15 mouse cellular contexts compared by ENCODE assay signal in genomic region chr9:110044373-110044772, GRCm38 (mm10).
DNase-seq lines count a peak whose midpoint lies in the region.
"Had no signal": no experiment of that assay in that cellular context is flagged by ENCODE, and none has a peak within 500 bp of the region (broad histone marks: within the 10 kb centered on the region; RNA-seq: fewer than 3 reads in every experiment).

No protein-coding gene starts in this region.

- DNase-seq in heart, adult 11 months: peak; percentile 34
- DNase-seq in heart, postnatal 36 days: no peak
- peak; percentile 68 for DNase-seq in right cerebral cortex, adult 18-20 months
- DNase-seq in right cerebral cortex, postnatal 14 days: no peak
- peak; percentile 41 for DNase-seq in adipocyte (ENCODE audit: low spot score)
- DNase-seq in telencephalon, adult 2 months (ENCODE audit: low read depth, low spot score): peak; percentile 67
- no peak for DNase-seq in kidney, postnatal 10 days
- DNase-seq: adrenal gland, adult 8-10 months; adrenal gland, postnatal 36 days; cerebellum, adult 11-12 months; cerebellum, adult 9-10 months; cerebellum, postnatal 25 days; gastrocnemius, postnatal 36 days; heart, adult 18-20 months; heart, postnatal 10 days had no signal

- intact Hi-C loops in heart, postnatal 36 days (cut with DNase I): no loop called here

Comparison
In these comparisons a context has a peak if more than half of its experiments do, and no peak if none do; other contexts are left out.
1. DNase-seq: peak in heart, adult 11 months (single experiment), right cerebral cortex, adult 18-20 months (single experiment), adipocyte (single experiment) and telencephalon, adult 2 months (single experiment); none in heart, postnatal 36 days (0 of 2), right cerebral cortex, postnatal 14 days (single experiment) and kidney, postnatal 10 days (single experiment).